Mouse (Mus musculus) kidney, postnatal 0 days (tissue): ENCODE data around the gene 6430628N08Rik. TPM values are rescaled to one million over a fixed set of nuclear protein-coding genes. Genes with fewer than 3 reads are reported as not detected.

Source experiments
- ATAC-seq: fragments of 200-750 bp; cut with Nextera tagmentation; replicated peaks from 2 replicates; pipeline ENCODE4 v1.8.0; 2017; ENCODE audit warnings: low read depth, moderate number of reproducible peaks, moderate TSS enrichment, moderate library complexity; ENCODE audit not compliant: low FRiP score
- DNase-seq: peaks from one replicate; pipeline ENCODE4 v3.0.0-alpha.2; 2016; ENCODE audit warnings: low spot score
- H3K27ac ChIP-seq: fragments of 300-500 bp; sonication (generic); 2 replicates; pipeline ENCODE4 v1.5.1; 2014; ENCODE audit warnings: mild to moderate bottlenecking
- H3K27me3 ChIP-seq: fragments of 300-500 bp; sonication (generic); 2 replicates; pipeline ENCODE4 v1.6.1; 2014; ENCODE audit warnings: low read length, mixed read lengths; ENCODE audit not compliant: insufficient read depth
- H3K36me3 ChIP-seq: fragments of 300-500 bp; sonication (generic); 2 replicates; pipeline ENCODE4 v1.6.1; 2014; ENCODE audit warnings: low read length, mixed read lengths; ENCODE audit not compliant: insufficient read depth
- H3K4me1 ChIP-seq: fragments of 300-500 bp; sonication (generic); replicated peaks from 2 replicates; pipeline ENCODE4 v1.6.1; 2014; ENCODE audit warnings: antibody characterized with exemption, low read length, mixed read lengths; ENCODE audit not compliant: insufficient read depth
- H3K4me2 ChIP-seq: fragments of 300-500 bp; sonication (generic); 2 replicates; pipeline ENCODE4 v1.6.1; 2014; ENCODE audit warnings: mild to moderate bottlenecking, low read length, moderate library complexity, mixed read lengths
- H3K4me3 ChIP-seq: fragments of 300-500 bp; sonication (generic); replicated peaks from 2 replicates; pipeline ENCODE4 v1.5.1; 2014; ENCODE audit warnings: low read depth, low read length
- H3K9ac ChIP-seq: fragments of 300-500 bp; sonication (generic); 2 replicates; pipeline ENCODE4 v1.6.1; 2014; ENCODE audit warnings: low read depth, low read length
- H3K9me3 ChIP-seq: fragments of 300-500 bp; sonication (generic); replicated peaks from 2 replicates; pipeline ENCODE4 v1.6.1; 2016; ENCODE audit warnings: low read length, inconsistent platforms, mixed read lengths
- CTCF ChIP-seq: IDR thresholded peaks from 2 replicates; pipeline ENCODE4 v1.5.1; 2016; ENCODE audit warnings: antibody characterized with exemption, low read depth, mild to moderate bottlenecking, moderate library complexity
- WGBS: fragments of 180-500 bp; shearing (Covaris S2); extraction: QIAGEN DNeasy Blood & Tissue Kit; methylation state at CpG from one replicate; pipeline ENCODE4 v1.1.7; 2014; 5-methylcytosine and 5-hydroxymethylcytosine counted together
- polyA plus RNA-seq: library from polyadenylated mRNA; unstranded; fragments of >200 nt; fragmentation: Nextera tagmentation; extraction: Ambion mirVana; gene quantifications from 2 replicates; pipeline ENCODE4 v1.2.1, GENCODE M21; 2015

6430628N08Rik gene
- polyA plus RNA-seq, 1 experiment from 2014 or later: not detected

DNA sequence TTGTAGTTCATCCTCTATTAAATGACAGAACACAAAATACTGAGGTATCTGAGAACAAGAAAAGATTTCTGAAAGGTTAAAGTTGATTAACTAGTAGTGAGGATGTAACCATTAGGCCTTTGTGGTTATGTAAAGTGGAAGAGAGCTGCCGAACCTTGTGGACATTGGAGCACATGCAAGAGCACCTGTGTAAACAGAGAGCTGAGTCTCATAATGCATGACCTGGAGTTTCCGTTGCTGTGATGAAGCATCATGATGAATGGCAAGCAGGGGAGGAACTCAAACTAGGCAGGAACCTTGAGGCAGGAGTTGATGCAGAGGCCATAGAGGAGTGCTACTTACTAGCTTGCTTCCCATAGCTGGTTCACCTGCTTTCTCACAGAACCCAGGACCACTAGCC is 39.8 kb upstream of the 6430628N08Rik start:
- no peaks in the 10 kb centered on the region for H3K27me3 ChIP-seq
- 0 out of 2 replicates have a peak, but pooled peaks cover 25% of the 10 kb centered on the region for H3K36me3 ChIP-seq
- no peaks in the 10 kb centered on the region for H3K4me1 ChIP-seq
- H3K9ac ChIP-seq: no peak overlapping the region
- no peak overlapping the region for H3K4me2 ChIP-seq
- no peak overlapping the region for H3K27ac ChIP-seq
- no peak for ATAC-seq
- 22% methylated on average over 2 of the region's 2 CpGs for WGBS
- no peak overlapping the region for H3K4me3 ChIP-seq
- TF ChIP-seq CTCF: no peak
- no peaks in the 10 kb centered on the region for H3K9me3 ChIP-seq
- DNase-seq: no peak

DNA sequence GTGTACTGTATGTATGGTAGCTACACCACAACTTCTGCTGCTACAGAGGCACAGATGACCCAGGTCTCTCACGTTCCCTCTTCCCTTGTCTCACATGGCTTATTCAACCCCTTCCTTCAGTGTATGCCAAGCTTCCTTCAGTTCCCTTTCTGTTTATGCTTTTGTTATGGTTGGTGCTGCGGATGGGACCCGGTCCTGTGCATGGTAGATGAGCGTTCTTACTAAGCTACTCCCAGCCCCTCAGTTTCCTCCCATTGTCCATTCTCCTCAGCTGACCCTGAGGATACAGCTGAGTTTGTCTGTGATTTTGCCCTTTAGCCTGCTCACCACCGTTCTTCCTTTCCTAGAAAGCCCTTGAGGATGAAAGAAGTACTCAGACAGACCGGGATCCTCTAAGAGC is 38.9 kb upstream of the 6430628N08Rik start:
- ATAC-seq (no peak), DNase-seq (no peak)
- Histone ChIP-seq H3K9ac (no peak overlapping the region), H3K27ac (no peak overlapping the region), H3K27me3 (no peaks in the 10 kb centered on the region), H3K4me2 (no peak overlapping the region), H3K9me3 (no peaks in the 10 kb centered on the region), H3K4me3 (no peak overlapping the region), H3K4me1 (no peaks in the 10 kb centered on the region), H3K36me3 (0 out of 2 replicates have a peak, but pooled peaks cover 25% of the 10 kb centered on the region)
- TF ChIP-seq CTCF: no peak
- 79% methylated on average over 6 of the region's 6 CpGs for WGBS

DNA sequence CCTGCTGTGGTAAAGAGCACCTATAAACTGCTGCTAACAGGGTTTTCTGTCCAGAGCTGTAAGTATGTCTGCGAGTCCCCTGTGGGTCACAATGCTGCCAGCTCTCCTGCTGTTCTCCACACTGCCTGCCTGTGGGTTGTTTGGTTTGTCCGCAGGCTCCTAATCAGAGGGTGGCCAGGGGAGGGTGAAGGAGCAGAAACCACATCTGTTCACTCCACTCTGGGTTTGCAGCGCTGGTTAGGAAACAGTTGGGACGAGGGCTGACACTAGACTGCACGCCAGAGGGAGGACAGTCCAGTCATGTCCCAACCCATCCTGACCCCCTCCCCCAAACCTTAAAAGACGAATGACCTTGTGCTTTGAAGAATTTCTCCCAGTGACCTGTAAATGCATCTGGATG is 35.4 kb upstream of the 6430628N08Rik start:
- no peak overlapping the region for H3K4me3 ChIP-seq
- ATAC-seq (no peak), DNase-seq (no peak)
- no peak overlapping the region for H3K9ac ChIP-seq
- no peak for TF ChIP-seq CTCF
- no peak overlapping the region for H3K4me2 ChIP-seq
- no peaks in the 10 kb centered on the region for H3K4me1 ChIP-seq
- H3K36me3 ChIP-seq: 0 out of 2 replicates have a peak, but pooled peaks cover 17% of the 10 kb centered on the region
- no peaks in the 10 kb centered on the region for H3K27me3 ChIP-seq
- 51% methylated on average over 6 of the region's 6 CpGs for whole genome bisulfite sequencing
- H3K27ac ChIP-seq: no peak overlapping the region
- H3K9me3 ChIP-seq: no peaks in the 10 kb centered on the region

DNA sequence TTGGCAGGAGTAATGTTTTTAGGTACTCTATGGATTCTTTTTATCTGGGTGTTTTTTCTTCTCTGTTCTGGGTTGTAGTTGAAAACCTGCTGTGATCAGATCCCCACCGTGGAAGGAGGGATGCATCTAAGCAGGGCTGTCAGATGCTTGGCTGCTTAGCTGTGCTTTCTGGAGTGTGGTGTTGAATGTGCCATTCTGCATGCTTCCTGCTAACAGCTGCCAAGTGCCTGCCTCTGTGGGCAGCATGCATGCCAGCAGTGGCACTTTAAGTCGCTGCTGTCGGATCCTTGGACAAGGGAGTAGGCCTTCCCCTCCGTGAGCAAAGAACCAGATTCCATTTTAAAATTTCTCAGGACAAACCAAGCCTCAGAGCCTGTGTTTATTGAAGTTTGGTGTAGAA is 34.9 kb upstream of the 6430628N08Rik start:
- TF ChIP-seq CTCF: no peak
- H3K27me3 ChIP-seq: no peaks in the 10 kb centered on the region
- ATAC-seq (no peak), DNase-seq (no peak)
- no peak overlapping the region for H3K4me3 ChIP-seq
- H3K9ac ChIP-seq: no peak overlapping the region
- H3K36me3 ChIP-seq: 0 out of 2 replicates have a peak, but pooled peaks cover 14% of the 10 kb centered on the region
- no peak overlapping the region for H3K27ac ChIP-seq
- H3K4me2 ChIP-seq: no peak overlapping the region
- no peaks in the 10 kb centered on the region for H3K9me3 ChIP-seq
- 78% methylated on average over 4 of the region's 4 CpGs for WGBS
- no peaks in the 10 kb centered on the region for H3K4me1 ChIP-seq

DNA sequence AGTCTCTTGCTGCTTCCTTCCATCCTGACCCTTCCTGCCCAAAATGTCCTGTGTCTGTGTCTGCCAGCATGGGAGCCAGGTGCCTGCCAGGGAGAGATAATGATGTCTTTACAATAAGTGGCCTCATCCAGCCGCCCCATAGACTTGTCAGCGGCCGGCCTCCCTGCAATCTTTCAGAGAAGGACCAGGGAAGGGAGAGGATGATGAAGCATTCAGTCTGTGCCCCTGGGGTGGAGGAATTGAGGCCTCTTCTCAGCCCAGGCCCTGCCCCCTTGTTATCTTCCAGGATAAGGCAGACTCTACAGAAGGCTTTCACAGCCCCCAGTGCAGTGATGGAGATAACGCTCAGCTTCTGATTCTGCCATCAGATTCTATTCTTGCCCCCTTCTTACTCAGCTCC is 34.2 kb upstream of the 6430628N08Rik start:
- no peak for ATAC-seq
- no peaks in the 10 kb centered on the region for H3K9me3 ChIP-seq
- no peak overlapping the region for H3K4me3 ChIP-seq
- no peak overlapping the region for H3K4me2 ChIP-seq
- WGBS: 83% methylated on average over 4 of the region's 4 CpGs
- TF ChIP-seq CTCF: no peak
- no peak for DNase-seq
- H3K36me3 ChIP-seq: 0 out of 2 replicates have a peak, but pooled peaks cover 11% of the 10 kb centered on the region
- no peaks in the 10 kb centered on the region for H3K27me3 ChIP-seq
- H3K4me1 ChIP-seq: no peaks in the 10 kb centered on the region
- H3K9ac ChIP-seq: no peak overlapping the region
- H3K27ac ChIP-seq: no peak overlapping the region

DNA sequence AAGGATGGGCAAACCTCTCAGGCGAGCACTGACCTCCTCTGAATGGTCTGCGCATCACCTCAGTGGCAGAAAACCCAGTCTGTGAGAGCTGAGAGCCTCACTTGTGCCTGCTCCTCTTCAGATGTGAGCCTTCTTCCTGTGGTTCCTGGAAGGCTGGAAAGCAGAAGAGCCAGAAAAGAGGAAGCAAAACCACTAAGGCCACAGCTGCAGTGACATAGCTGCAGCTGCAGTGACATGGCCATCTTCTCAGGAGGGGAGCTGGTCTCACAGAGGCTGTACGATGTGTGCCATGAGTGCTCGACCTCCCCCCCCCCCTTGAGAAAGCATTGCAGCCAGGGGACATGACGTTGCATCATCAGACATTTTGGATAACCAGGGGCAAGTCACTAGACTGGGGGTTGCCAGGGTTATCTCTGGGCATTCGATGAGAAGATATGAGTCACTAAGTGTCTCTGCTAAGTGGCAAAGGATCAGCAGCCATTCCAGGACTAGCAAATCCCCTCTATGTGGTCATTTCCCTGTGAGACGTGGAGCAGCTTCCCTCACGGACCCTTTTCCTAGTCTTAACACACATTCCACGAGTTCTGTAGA is 33.1 kb upstream of the 6430628N08Rik start:
- Histone ChIP-seq H3K27me3 (no peaks in the 10 kb centered on the region), H3K4me1 (no peaks in the 10 kb centered on the region), H3K9ac (no peak overlapping the region), H3K4me3 (no peak overlapping the region), H3K36me3 (0 out of 2 replicates have a peak, but pooled peaks cover 15% of the 10 kb centered on the region), H3K4me2 (no peak overlapping the region), H3K9me3 (no peaks in the 10 kb centered on the region), H3K27ac (no peak overlapping the region)
- no peak for TF ChIP-seq CTCF
- WGBS: 82% methylated on average over 9 of the region's 9 CpGs
- ATAC-seq (no peak), DNase-seq (no peak)

DNA sequence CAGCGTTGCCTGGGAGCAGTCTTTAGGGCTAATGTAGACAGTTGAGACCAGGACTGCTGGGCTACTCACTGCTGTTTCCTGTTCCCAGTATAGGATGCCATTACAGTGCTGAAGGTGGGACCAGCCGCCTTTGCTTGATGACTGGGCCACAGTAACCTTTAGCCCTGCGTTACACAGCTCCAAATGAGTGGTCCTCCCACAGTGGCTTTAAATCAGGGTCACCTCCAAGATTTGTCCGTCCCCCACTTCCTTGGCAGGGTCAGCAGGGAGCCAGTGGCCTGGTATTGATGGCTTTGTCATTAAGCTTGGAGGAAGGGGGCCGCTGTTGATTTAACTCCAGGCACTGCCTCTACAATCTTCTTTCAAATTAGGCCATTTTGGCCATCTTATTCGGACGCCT is 27.1 kb upstream of the 6430628N08Rik start:
- no peaks in the 10 kb centered on the region for H3K4me1 ChIP-seq
- no peaks in the 10 kb centered on the region for H3K27me3 ChIP-seq
- 46% methylated on average over 7 of the region's 7 CpGs for WGBS
- no peak overlapping the region for H3K9ac ChIP-seq
- no peak overlapping the region for H3K4me2 ChIP-seq
- no peaks in the 10 kb centered on the region for H3K9me3 ChIP-seq
- ATAC-seq: no peak
- DNase-seq: no peak
- no peak for TF ChIP-seq CTCF
- no peak overlapping the region for H3K27ac ChIP-seq
- H3K36me3 ChIP-seq: peaks cover 6% of the 10 kb centered on the region; the same call in 1 of the 2 replicates
- H3K4me3 ChIP-seq: no peak overlapping the region
